ENCODE assay signal across 32 mouse cellular contexts in the genomic region with DNA sequence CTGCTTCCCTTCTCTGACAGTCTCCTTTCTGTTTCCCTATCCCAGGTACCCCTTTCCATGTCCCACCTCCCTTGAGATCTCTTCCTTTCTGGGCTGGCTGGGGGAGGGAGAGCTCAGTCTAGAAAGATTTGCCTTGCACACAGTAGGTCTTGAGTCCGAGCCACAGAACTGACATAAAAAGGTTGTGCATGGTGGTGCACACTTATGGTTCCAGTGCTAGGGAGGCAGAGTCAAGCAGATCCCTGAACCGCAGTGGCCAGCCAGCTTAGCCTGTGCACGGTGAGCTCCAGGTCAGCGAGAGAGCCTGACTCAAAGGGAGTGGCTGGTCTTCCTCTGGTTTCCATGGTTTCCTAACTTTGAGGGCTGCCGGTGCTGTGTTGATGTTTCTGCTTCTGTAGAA.
"Had no signal": no experiment of that assay in that cellular context is flagged by ENCODE, and none has a peak within 500 bp of the region (broad histone marks: within the 10 kb centered on the region; RNA-seq: fewer than 3 reads in every experiment).

No protein-coding gene starts in this region.

- H3K4me2 ChIP-seq: limb, embryonic 12.5 days; limb, embryonic 13.5 days; limb, embryonic 15.5 days; liver, embryonic 11.5 days; liver, embryonic 12.5 days; liver, embryonic 13.5 days; liver, embryonic 15.5 days; lung, embryonic 14.5 days; lung, embryonic 15.5 days; midbrain, embryonic 11.5 days; midbrain, embryonic 12.5 days; midbrain, embryonic 13.5 days; midbrain, embryonic 15.5 days; neural tube, embryonic 12.5 days had no signal

- H3K4me3 ChIP-seq: limb, embryonic 10.5 days; limb, embryonic 12.5 days; limb, embryonic 13.5 days; limb, embryonic 15.5 days; liver, embryonic 12.5 days; liver, embryonic 13.5 days; liver, embryonic 15.5 days; lung, embryonic 15.5 days; megakaryocyte, embryonic 14.5 days; midbrain, embryonic 10.5 days; midbrain, embryonic 12.5 days; midbrain, embryonic 13.5 days; midbrain, embryonic 15.5 days; myocyte; neural tube, embryonic 12.5 days had no signal

- ATAC-seq: liver, embryonic 12.5 days; liver, postnatal 0 days; lung, postnatal 0 days; midbrain, embryonic 13.5 days; midbrain, embryonic 15.5 days; midbrain, embryonic 16.5 days had no signal

- H3K27me3 ChIP-seq: limb, embryonic 12.5 days; limb, embryonic 13.5 days; limb, embryonic 15.5 days; liver, embryonic 12.5 days; liver, embryonic 13.5 days; liver, embryonic 15.5 days; lung, embryonic 15.5 days; megakaryocyte, embryonic 14.5 days; midbrain, embryonic 12.5 days; midbrain, embryonic 13.5 days; midbrain, embryonic 15.5 days; neural tube, embryonic 12.5 days had no signal

- H3K27ac ChIP-seq: limb, embryonic 10.5 days; limb, embryonic 12.5 days; limb, embryonic 13.5 days; limb, embryonic 15.5 days; liver, embryonic 12.5 days; liver, embryonic 13.5 days; liver, embryonic 14.5 days; liver, embryonic 15.5 days; lung, embryonic 15.5 days; macrophage; midbrain, embryonic 10.5 days; midbrain, embryonic 12.5 days; midbrain, embryonic 13.5 days; midbrain, embryonic 15.5 days; neural tube, embryonic 12.5 days had no signal

- H3K9ac ChIP-seq: limb, embryonic 12.5 days; limb, embryonic 13.5 days; limb, embryonic 15.5 days; liver, embryonic 12.5 days; liver, embryonic 13.5 days; liver, embryonic 14.5 days; liver, embryonic 15.5 days; liver, postnatal 0 days; lung, embryonic 14.5 days; lung, embryonic 15.5 days; midbrain, embryonic 12.5 days; midbrain, embryonic 13.5 days; midbrain, embryonic 15.5 days; neural tube, embryonic 12.5 days had no signal

- H3K36me3 ChIP-seq: limb, embryonic 10.5 days; limb, embryonic 12.5 days; limb, embryonic 13.5 days; limb, embryonic 15.5 days; liver, embryonic 12.5 days; liver, embryonic 13.5 days; liver, embryonic 15.5 days; lung, embryonic 15.5 days; midbrain, embryonic 10.5 days; midbrain, embryonic 12.5 days; midbrain, embryonic 13.5 days; midbrain, embryonic 15.5 days; neural tube, embryonic 12.5 days had no signal

- DNase-seq: left cerebral cortex, postnatal 4 days; liver; liver, embryonic 13.5 days; liver, postnatal 0 days; lung, adult 18-20 months; lung, adult 2 months; lung, embryonic 14.5 days; lung, postnatal 10 days; lung, postnatal 14 days; lung, postnatal 36 days; lung, postnatal 4 days; midbrain, embryonic 14.5 days had no signal

- H3K4me1 ChIP-seq: limb, embryonic 10.5 days; limb, embryonic 12.5 days; limb, embryonic 13.5 days; liver, embryonic 12.5 days; liver, embryonic 13.5 days; liver, embryonic 15.5 days; lung, embryonic 15.5 days; midbrain, embryonic 12.5 days; midbrain, embryonic 13.5 days; midbrain, embryonic 15.5 days; neural tube, embryonic 12.5 days had no signal

- H3K9me3 ChIP-seq: limb, embryonic 10.5 days; limb, embryonic 12.5 days; limb, embryonic 13.5 days; limb, embryonic 15.5 days; liver, embryonic 12.5 days; liver, embryonic 13.5 days; liver, embryonic 15.5 days; lung, embryonic 15.5 days; midbrain, embryonic 10.5 days; midbrain, embryonic 12.5 days; midbrain, embryonic 13.5 days; midbrain, embryonic 15.5 days; neural tube, embryonic 12.5 days had no signal
